Mouse (Mus musculus) layer of hippocampus, postnatal 14 days (tissue): ENCODE data around the gene Tyrp1. TPM values are rescaled to one million over a fixed set of nuclear protein-coding genes. Genes with fewer than 3 reads are reported as not detected.

Experiments
- DNase-seq, 2 experiments: peaks; one replicate each; pipeline ENCODE4 v3.0.0; 2021 to 2022; ENCODE audit warnings: low spot score in 2 of 2, mixed read lengths in 1 of 2
- long read RNA-seq, 2 experiments: library from polyadenylated mRNA; stranded (forward); transcript quantifications; one replicate each; pipeline ENCODE4 v2.0.0; 2021
- total RNA-seq, 2 experiments: library from RNA; stranded (reverse); gene quantifications; 2 replicates each; pipeline ENCODE4 v1.2.3; 2021

The Tyrp1 gene
- under 1 TPM; 0.55 TPM for total RNA-seq
- long read RNA-seq, experiment 1, result 0 reads
- long read RNA-seq, experiment 2, partial matches to known transcripts, result 0 of 1 reads
- long read RNA-seq, experiment 2, other reads (novel, unspliced or antisense), result 0 of 1 reads

GRCm38 (mm10) chr4:80834050-80834449, at the start of gene Tyrp1:
Tyrp1 (plus strand) TSS chr4:80834123.
- DNase-seq, result no peak

GRCm38 (mm10) chr4:80788339-80788738, 45.6 kb upstream of the Tyrp1 start:
- DNase-seq, result peak in 1 of 2 experiments; percentile 57

GRCm38 (mm10) chr4:80819511-80819910, 14.4 kb upstream of the Tyrp1 start:
- no peak for DNase-seq

GRCm38 (mm10) chr4:80821945-80822344, 12.0 kb upstream of the Tyrp1 start:
- DNase-seq, result no peak

GRCm38 (mm10) chr4:80828232-80828631, 5.7 kb upstream of the Tyrp1 start:
- DNase-seq, result no peak

- DNase-seq, result no peak
Observed at GRCm38 (mm10) chr4:80839317-80839716, 5.4 kb downstream of the Tyrp1 start.

GRCm38 (mm10) chr4:80841980-80842379, 8.1 kb downstream of the Tyrp1 start:
- no peak for DNase-seq

GRCm38 (mm10) chr4:80843752-80844151, 9.8 kb downstream of the Tyrp1 start:
- DNase-seq, result no peak

GRCm38 (mm10) chr4:80846052-80846451, 12.1 kb downstream of the Tyrp1 start:
- DNase-seq, result no peak

GRCm38 (mm10) chr4:80852590-80853425, 18.9 kb downstream of the Tyrp1 start:
- no peak for DNase-seq

- no peak for DNase-seq
Observed at GRCm38 (mm10) chr4:80855495-80855894, 21.6 kb downstream of the Tyrp1 start.

GRCm38 (mm10) chr4:80862962-80863361, 29.0 kb downstream of the Tyrp1 start:
- DNase-seq, result peak in 1 of 2 experiments; percentile 55

GRCm38 (mm10) chr4:80863906-80864305, 30.0 kb downstream of the Tyrp1 start:
- DNase-seq, result no peak

GRCm38 (mm10) chr4:80864511-80864922, 30.6 kb downstream of the Tyrp1 start:
- peak; percentile 73 to 76 for DNase-seq

- DNase-seq, result peak in 1 of 2 experiments; percentile 58
Observed at GRCm38 (mm10) chr4:80866065-80866464, 32.1 kb downstream of the Tyrp1 start.

- no peak for DNase-seq
Observed at GRCm38 (mm10) chr4:80869598-80869997, 35.7 kb downstream of the Tyrp1 start.

- DNase-seq, result no peak
Observed at GRCm38 (mm10) chr4:80872847-80873644, 39.1 kb downstream of the Tyrp1 start.

GRCm38 (mm10) chr4:80874121-80874859, 40.4 kb downstream of the Tyrp1 start:
- DNase-seq, result no peak

GRCm38 (mm10) chr4:80875055-80875454, 41.1 kb downstream of the Tyrp1 start:
- no peak for DNase-seq

- no peak for DNase-seq
Observed at GRCm38 (mm10) chr4:80881996-80882599, 48.2 kb downstream of the Tyrp1 start.

- no peak for DNase-seq
Observed at GRCm38 (mm10) chr4:80886631-80887030, 52.7 kb downstream of the Tyrp1 start.
